Mouse (Mus musculus) heart, adult 2 months (tissue): ENCODE results near the gene AC134908.4.

Experiments used
- CTCF ChIP-seq: fragments of 200-600 bp; IDR thresholded peaks from 2 replicates; pipeline ENCODE4 v1.8.1; 2022; ENCODE audit warnings: antibody characterized with exemption, mild to moderate bottlenecking, moderate library complexity
- POLR2A ChIP-seq: fragments of 200-500 bp; IDR thresholded peaks from 2 replicates; pipeline ENCODE4 v1.6.1; 2011; ENCODE audit warnings: mild to moderate bottlenecking, low read depth, low read length, control low read depth; ENCODE audit not compliant: insufficient read depth

GRCm38 (mm10) chr17:25840519-25840918 is 45.1 kb upstream of the AC134908.4 start:
- no peak for TF ChIP-seq POLR2A
- no peak for TF ChIP-seq CTCF
